In the genomic region with DNA sequence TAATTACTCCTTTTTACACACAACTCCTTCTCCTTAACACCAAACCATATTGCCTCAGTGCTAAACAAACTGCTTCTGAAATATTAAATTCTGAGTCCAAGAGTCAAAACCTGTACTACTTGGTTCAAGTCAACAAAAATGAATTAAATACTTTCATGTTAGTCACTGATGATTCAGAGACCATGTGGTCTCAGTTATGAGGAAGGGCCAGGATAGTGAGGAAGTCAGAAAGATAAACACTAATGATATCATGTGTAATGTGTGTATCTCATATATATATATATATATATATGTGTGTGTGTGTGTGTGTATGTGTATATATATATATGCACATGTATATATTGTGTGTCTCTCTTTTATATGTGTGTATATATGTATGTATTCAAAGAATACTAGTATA, we compare ENCODE assay signal across 15 mouse cellular contexts.
"Had no signal": no experiment of that assay in that cellular context is flagged by ENCODE, and none has a peak within 500 bp of the region (broad histone marks: within the 10 kb centered on the region; RNA-seq: fewer than 3 reads in every experiment).

No protein-coding gene starts in this region.

- H3K4me3 ChIP-seq: limb, embryonic 10.5 days; limb, embryonic 13.5 days; liver, embryonic 12.5 days; liver, embryonic 15.5 days; lung, embryonic 15.5 days; midbrain, embryonic 10.5 days; midbrain, embryonic 13.5 days had no signal

- H3K27me3 ChIP-seq: limb, embryonic 13.5 days; liver, embryonic 12.5 days; liver, embryonic 15.5 days; lung, embryonic 15.5 days; megakaryocyte, embryonic 14.5 days; midbrain, embryonic 13.5 days had no signal

- H3K9me3 ChIP-seq: limb, embryonic 10.5 days; limb, embryonic 13.5 days; liver, embryonic 12.5 days; liver, embryonic 15.5 days; lung, embryonic 15.5 days; megakaryocyte, embryonic 14.5 days; midbrain, embryonic 10.5 days; midbrain, embryonic 13.5 days had no signal

- H3K4me1 ChIP-seq: limb, embryonic 10.5 days; limb, embryonic 13.5 days; midbrain, embryonic 10.5 days; midbrain, embryonic 13.5 days had no signal

- DNase-seq: kidney, adult 18-20 months; kidney, postnatal 4 days; layer of hippocampus, adult 9-11 months; liver; lung, adult 18-20 months; lung, postnatal 14 days; thymus, postnatal 25 days had no signal

- H3K27ac ChIP-seq: limb, embryonic 10.5 days; limb, embryonic 13.5 days; midbrain, embryonic 10.5 days; midbrain, embryonic 13.5 days had no signal

- H3K9ac ChIP-seq: limb, embryonic 13.5 days; liver, embryonic 12.5 days; liver, embryonic 15.5 days; lung, embryonic 15.5 days; midbrain, embryonic 13.5 days had no signal
